Mouse (Mus musculus): Measurements from ENCODE around the gene Smarcb1.
A peak's percentile ranks its signal among the peaks of the same experiment; 100 is the strongest.

Gene Smarcb1

GRCm38 (mm10) chr10:75921026-75921725 is at the start of gene Smarcb1:
Gene Smarcb1, minus strand, starts transcription at chr10:75921617.
- DNase-seq (ENCODE audit: low spot score in 2 of 2): peak; percentile 87 to 90

- DNase-seq (ENCODE audit: low spot score in 2 of 2): peak; percentile 12 to 45
Observed at GRCm38 (mm10) chr10:75954381-75954811, 33.0 kb upstream of the Smarcb1 start, which contains the start of gene Gm5134. Gene Gm5134, plus strand, starts transcription at chr10:75954514.

GRCm38 (mm10) chr10:75951424-75952050 is 30.1 kb upstream of the Smarcb1 start:
- DNase-seq (ENCODE audit: low spot score in 2 of 2): peak; percentile 63 to 66

- peak in 1 of 2 experiments; percentile 37 for DNase-seq (ENCODE audit: low spot score in 2 of 2)
Observed at GRCm38 (mm10) chr10:75950791-75951210, 29.4 kb upstream of the Smarcb1 start.

GRCm38 (mm10) chr10:75949053-75950045 is 27.9 kb upstream of the Smarcb1 start:
- peak in 1 of 2 experiments; percentile 67 for DNase-seq (ENCODE audit: low spot score in 2 of 2)

- DNase-seq (ENCODE audit: low spot score in 2 of 2): no peak
Observed at GRCm38 (mm10) chr10:75948079-75948478, 26.7 kb upstream of the Smarcb1 start.

GRCm38 (mm10) chr10:75945896-75946295 is 24.5 kb upstream of the Smarcb1 start:
- no peak for DNase-seq (ENCODE audit: low spot score in 2 of 2)

- no peak for DNase-seq (ENCODE audit: low spot score in 2 of 2)
Observed at GRCm38 (mm10) chr10:75945213-75945612, 23.8 kb upstream of the Smarcb1 start.

- DNase-seq (ENCODE audit: low spot score in 2 of 2): no peak
Observed at GRCm38 (mm10) chr10:75944066-75944772, 22.8 kb upstream of the Smarcb1 start.

- DNase-seq (ENCODE audit: low spot score in 2 of 2): no peak
Observed at GRCm38 (mm10) chr10:75942736-75943477, 21.5 kb upstream of the Smarcb1 start, which contains the start of gene Vpreb3. Gene Vpreb3, plus strand, starts transcription at chr10:75943057.

GRCm38 (mm10) chr10:75941042-75941824 is 19.8 kb upstream of the Smarcb1 start:
- DNase-seq (ENCODE audit: low spot score in 2 of 2): no peak

- no peak for DNase-seq (ENCODE audit: low spot score in 2 of 2)
Observed at GRCm38 (mm10) chr10:75940520-75940919, 19.1 kb upstream of the Smarcb1 start, which contains the start of gene Gm867. Gene Gm867, minus strand, starts transcription at chr10:75940672.

GRCm38 (mm10) chr10:75939481-75940234 is 18.2 kb upstream of the Smarcb1 start:
- no peak for DNase-seq (ENCODE audit: low spot score in 2 of 2)

GRCm38 (mm10) chr10:75937851-75938643 is 16.6 kb upstream of the Smarcb1 start:
- no peak for DNase-seq (ENCODE audit: low spot score in 2 of 2)

- no peak for DNase-seq (ENCODE audit: low spot score in 2 of 2)
Observed at GRCm38 (mm10) chr10:75936909-75937667, 15.7 kb upstream of the Smarcb1 start.

- peak; percentile 50 to 63 for DNase-seq (ENCODE audit: low spot score in 2 of 2)
Observed at GRCm38 (mm10) chr10:75935680-75936541, 14.5 kb upstream of the Smarcb1 start, which contains the start of gene Mmp11. Gene Mmp11, minus strand, starts transcription at chr10:75936496.

Measured in natural killer cell, adult 2 months (primary cell).